Mouse (Mus musculus) macrophage (primary cell): ENCODE results near the gene Spata31d1a. TPM values are rescaled to one million over a fixed set of nuclear protein-coding genes. Genes with fewer than 3 reads are reported as not detected.

Source experiments
- H3K27ac ChIP-seq: fragments of 350-480 bp; formaldehyde crosslinking; 2 replicates; pipeline ENCODE4 v1.9.0; 2021
- H3K36me3 ChIP-seq: fragments of 350-480 bp; formaldehyde crosslinking; 2 replicates; pipeline ENCODE4 v1.9.0; 2021; ENCODE audit errors: inconsistent target
- H3K4me3 ChIP-seq: fragments of 350-480 bp; formaldehyde crosslinking; 2 replicates; pipeline ENCODE4 v1.9.0; 2021; ENCODE audit errors: inconsistent target
- H3K79me2 ChIP-seq: fragments of 350-480 bp; formaldehyde crosslinking; 2 replicates; pipeline ENCODE4 v1.9.0; 2021; ENCODE audit errors: inconsistent target
- WGBS: methylation state at CpG from one replicate; pipeline ENCODE4 v1.1.7; 2026; ENCODE audit warnings: inconsistent platforms; ENCODE audit not compliant: missing documents; 5-methylcytosine and 5-hydroxymethylcytosine counted together
- polyA plus RNA-seq: library from polyadenylated mRNA; stranded (reverse); fragments of 250-400 nt; gene quantifications from 3 replicates; pipeline ENCODE4 v1.2.4, GENCODE M21; 2018; ENCODE audit warnings: inconsistent platforms

Gene Spata31d1a
- polyA plus RNA-seq, 1 experiment from 2014 or later, result not detected

GRCm38 (mm10) chr13:59668501-59669093 lies 41.5 kb downstream of the Spata31d1a start:
- Histone ChIP-seq H3K4me3 (no peak overlapping the region), H3K79me2 (no peaks in the 10 kb centered on the region), H3K36me3 (no peaks in the 10 kb centered on the region), H3K27ac (peak overlapping the region; percentile 69)
- 2% methylated on average over 11 of the region's 11 CpGs for WGBS

- Histone ChIP-seq H3K36me3 (no peaks in the 10 kb centered on the region), H3K27ac (no peak overlapping the region), H3K4me3 (no peak overlapping the region), H3K79me2 (no peaks in the 10 kb centered on the region)
- WGBS, result 65% methylated on average over 5 of the region's 5 CpGs
These were observed 42.4 kb downstream of the Spata31d1a start for GRCm38 (mm10) chr13:59667763-59668162.

GRCm38 (mm10) chr13:59663939-59664712 lies 46.0 kb downstream of the Spata31d1a start:
- no peak overlapping the region for H3K27ac ChIP-seq
- no peaks in the 10 kb centered on the region for H3K36me3 ChIP-seq
- 96% methylated on average over 17 of the region's 19 CpGs for WGBS
- no peaks in the 10 kb centered on the region for H3K79me2 ChIP-seq
- no peak overlapping the region for H3K4me3 ChIP-seq

- no peak overlapping the region for H3K27ac ChIP-seq
- H3K79me2 ChIP-seq, result no peaks in the 10 kb centered on the region
- no peaks in the 10 kb centered on the region for H3K36me3 ChIP-seq
- 91% methylated on average over 12 of the region's 12 CpGs for WGBS
- no peak overlapping the region for H3K4me3 ChIP-seq
These were observed 48.2 kb downstream of the Spata31d1a start for GRCm38 (mm10) chr13:59661966-59662365.

- no peak overlapping the region for H3K27ac ChIP-seq
- WGBS, result 79% methylated on average over 8 of the region's 8 CpGs
- H3K36me3 ChIP-seq, result no peaks in the 10 kb centered on the region
- H3K79me2 ChIP-seq, result no peaks in the 10 kb centered on the region
- H3K4me3 ChIP-seq, result no peak overlapping the region
These were observed 48.7 kb downstream of the Spata31d1a start for GRCm38 (mm10) chr13:59661387-59661786.

- H3K27ac ChIP-seq, result no peak overlapping the region
- H3K36me3 ChIP-seq, result no peaks in the 10 kb centered on the region
- 95% methylated on average over 3 of the region's 3 CpGs for WGBS
- no peaks in the 10 kb centered on the region for H3K79me2 ChIP-seq
- H3K4me3 ChIP-seq, result no peak overlapping the region
These were observed 49.8 kb downstream of the Spata31d1a start for GRCm38 (mm10) chr13:59660371-59660770.

- no peaks in the 10 kb centered on the region for H3K79me2 ChIP-seq
- H3K27ac ChIP-seq, result no peak overlapping the region
- H3K36me3 ChIP-seq, result no peaks in the 10 kb centered on the region
- WGBS, result 89% methylated on average over 5 of the region's 5 CpGs
- H3K4me3 ChIP-seq, result no peak overlapping the region
These were observed 52.3 kb downstream of the Spata31d1a start for GRCm38 (mm10) chr13:59657781-59658180.

- Histone ChIP-seq H3K27ac (no peak overlapping the region), H3K4me3 (no peak overlapping the region)
These were observed 53.1 kb downstream of the Spata31d1a start for GRCm38 (mm10) chr13:59656975-59657388.

GRCm38 (mm10) chr13:59656316-59656832 lies 53.8 kb downstream of the Spata31d1a start:
- H3K27ac ChIP-seq, result no peak overlapping the region
- WGBS, result 12% methylated on average over 10 of the region's 10 CpGs

More at GRCm38 (mm10) chr13:59656975-59657388, 53.1 kb downstream of the Spata31d1a start:
- WGBS, result 64% methylated on average over 4 of the region's 4 CpGs
- Histone ChIP-seq H3K79me2 (no peaks in the 10 kb centered on the region), H3K36me3 (no peaks in the 10 kb centered on the region)

GRCm38 (mm10) chr13:59655718-59656315 lies 54.3 kb downstream of the Spata31d1a start:
- Histone ChIP-seq H3K4me3 (no peak overlapping the region), H3K27ac (no peak overlapping the region), H3K79me2 (no peaks in the 10 kb centered on the region), H3K36me3 (no peaks in the 10 kb centered on the region)
- WGBS, result 85% methylated on average over 15 of the region's 15 CpGs

More at GRCm38 (mm10) chr13:59656316-59656832, 53.8 kb downstream of the Spata31d1a start:
- Histone ChIP-seq H3K79me2 (no peaks in the 10 kb centered on the region), H3K4me3 (no peak overlapping the region), H3K36me3 (no peaks in the 10 kb centered on the region)

- no peaks in the 10 kb centered on the region for H3K79me2 ChIP-seq
- no peak overlapping the region for H3K4me3 ChIP-seq
- no peaks in the 10 kb centered on the region for H3K36me3 ChIP-seq
- 95% methylated on average over 5 of the region's 5 CpGs for WGBS
- H3K27ac ChIP-seq, result no peak overlapping the region
These were observed 55.7 kb downstream of the Spata31d1a start for GRCm38 (mm10) chr13:59654465-59654864.

GRCm38 (mm10) chr13:59653136-59653535 lies 57.0 kb downstream of the Spata31d1a start:
- WGBS, result 98% methylated on average over 3 of the region's 3 CpGs

GRCm38 (mm10) chr13:59652651-59653050 lies 57.5 kb downstream of the Spata31d1a start:
- H3K27ac ChIP-seq, result no peak overlapping the region
- 92% methylated on average over 5 of the region's 5 CpGs for WGBS
- H3K36me3 ChIP-seq, result no peaks in the 10 kb centered on the region
- H3K4me3 ChIP-seq, result no peak overlapping the region
- no peaks in the 10 kb centered on the region for H3K79me2 ChIP-seq

More at GRCm38 (mm10) chr13:59653136-59653535, 57.0 kb downstream of the Spata31d1a start:
- Histone ChIP-seq H3K79me2 (no peaks in the 10 kb centered on the region), H3K36me3 (no peaks in the 10 kb centered on the region), H3K27ac (no peak overlapping the region), H3K4me3 (no peak overlapping the region)
